Mouse (Mus musculus): ENCODE measurements around the gene Rbks. TPM values are rescaled to one million over a fixed set of nuclear protein-coding genes. Genes with fewer than 3 reads are reported as not detected.

Rbks gene
- total RNA-seq, 1 experiment, result 2.1 TPM

- Histone ChIP-seq H3K9ac (ENCODE audit: insufficient read depth, low read depth, low read length, poor library complexity, severe bottlenecking) (peak overlapping the region; percentile 28; the same call in 1 of the 2 replicates), H3K36me3 (ENCODE audit: control insufficient read depth, insufficient read depth, low read length, poor library complexity, severe bottlenecking) (no peaks in the 10 kb centered on the region; the same call in 1 of the 2 replicates), H3K4me3 (ENCODE audit: insufficient read depth in 1 of 2, low read depth in 1 of 2, low read length in 2 of 2, poor library complexity in 1 of 2, severe bottlenecking in 1 of 2) (no peak overlapping the region), H3K4me1 (ENCODE audit: control insufficient read depth in 2 of 2, insufficient read depth in 2 of 2, low read length in 2 of 2, poor library complexity in 1 of 2) (peaks cover 17 to 33% of the 10 kb centered on the region in 2 experiments), H3K9me3 (ENCODE audit: control insufficient read depth, insufficient read depth, low read depth, low read length) (no peaks in the 10 kb centered on the region), H3K27ac (ENCODE audit: insufficient read depth, low read depth, low read length, poor library complexity, severe bottlenecking) (peak overlapping the region; percentile 59; the same call in 1 of the 2 replicates)
- TF ChIP-seq MAFK (IDR thresholded peaks at IDR 0.05; ENCODE audit: insufficient read depth, low read depth, low read length) (no peak), ZC3H11A (IDR thresholded peaks at IDR 0.05; ENCODE audit: borderline replicate concordance, low read depth, low read length) (no peak), ZNF384 (IDR thresholded peaks at IDR 0.05; ENCODE audit: low read depth, low read length) (no peak), CHD2 (IDR thresholded peaks at IDR 0.05; ENCODE audit: low read depth, low read length) (no peak), HCFC1 (IDR thresholded peaks at IDR 0.05; ENCODE audit: borderline replicate concordance, insufficient read depth, low read length) (no peak)
- in situ Hi-C loops (cut with MboI; ENCODE audit: low sequenced_read_pairs in 2 of 2, unreplicated experiment in 2 of 2), result no loop called here
- DNase-seq (ENCODE audit: low read depth, low spot score), result no peak
Measured at GRCm38 (mm10) chr5:31628555-31628954, 68.9 kb downstream of the Rbks start.

GRCm38 (mm10) chr5:31627562-31628526 is 69.6 kb downstream of the Rbks start:
- in situ Hi-C loops (cut with MboI; ENCODE audit: low sequenced_read_pairs in 2 of 2, unreplicated experiment in 2 of 2), result no loop called here
- peak overlapping the region; percentile 59 for H3K27ac ChIP-seq (ENCODE audit: insufficient read depth, low read depth, low read length, poor library complexity, severe bottlenecking)
- no peak overlapping the region for H3K4me3 ChIP-seq (ENCODE audit: insufficient read depth in 1 of 2, low read depth in 1 of 2, low read length in 2 of 2, poor library complexity in 1 of 2, severe bottlenecking in 1 of 2)
- TF ChIP-seq ZC3H11A (IDR thresholded peaks at IDR 0.05; ENCODE audit: borderline replicate concordance, low read depth, low read length) (no peak), ZNF384 (IDR thresholded peaks at IDR 0.05; ENCODE audit: low read depth, low read length) (no peak), MAFK (IDR thresholded peaks at IDR 0.05; ENCODE audit: insufficient read depth, low read depth, low read length) (no peak), CHD2 (IDR thresholded peaks at IDR 0.05; ENCODE audit: low read depth, low read length) (no peak), HCFC1 (IDR thresholded peaks at IDR 0.05; ENCODE audit: borderline replicate concordance, insufficient read depth, low read length) (no peak)
- H3K9ac ChIP-seq (ENCODE audit: insufficient read depth, low read depth, low read length, poor library complexity, severe bottlenecking), result peak overlapping the region; percentile 28; the same call in 1 of the 2 replicates
- H3K36me3 ChIP-seq (ENCODE audit: control insufficient read depth, insufficient read depth, low read length, poor library complexity, severe bottlenecking), result no peaks in the 10 kb centered on the region; the same call in 1 of the 2 replicates
- H3K9me3 ChIP-seq (ENCODE audit: control insufficient read depth, insufficient read depth, low read depth, low read length), result no peaks in the 10 kb centered on the region
- H3K4me1 ChIP-seq (ENCODE audit: control insufficient read depth in 2 of 2, insufficient read depth in 2 of 2, low read length in 2 of 2, poor library complexity in 1 of 2), result peaks cover 12 to 36% of the 10 kb centered on the region in 2 experiments
- no peak for DNase-seq (ENCODE audit: low read depth, low spot score)

- in situ Hi-C loops (cut with MboI; ENCODE audit: low sequenced_read_pairs in 2 of 2, unreplicated experiment in 2 of 2), result no loop called here
- H3K9me3 ChIP-seq (ENCODE audit: control insufficient read depth, insufficient read depth, low read depth, low read length), result no peaks in the 10 kb centered on the region
- peaks cover 11 to 36% of the 10 kb centered on the region in 2 experiments for H3K4me1 ChIP-seq (ENCODE audit: control insufficient read depth in 2 of 2, insufficient read depth in 2 of 2, low read length in 2 of 2, poor library complexity in 1 of 2)
- H3K9ac ChIP-seq (ENCODE audit: insufficient read depth, low read depth, low read length, poor library complexity, severe bottlenecking), result no peak overlapping the region
- no peak for TF ChIP-seq ZC3H11A (IDR thresholded peaks at IDR 0.05; ENCODE audit: borderline replicate concordance, low read depth, low read length)
- TF ChIP-seq ZNF384 (IDR thresholded peaks at IDR 0.05; ENCODE audit: low read depth, low read length), result no peak
- TF ChIP-seq HCFC1 (IDR thresholded peaks at IDR 0.05; ENCODE audit: borderline replicate concordance, insufficient read depth, low read length), result no peak
- no peak for TF ChIP-seq MAFK (IDR thresholded peaks at IDR 0.05; ENCODE audit: insufficient read depth, low read depth, low read length)
- no peak for TF ChIP-seq CHD2 (IDR thresholded peaks at IDR 0.05; ENCODE audit: low read depth, low read length)
- no peak overlapping the region for H3K4me3 ChIP-seq (ENCODE audit: insufficient read depth in 1 of 2, low read depth in 1 of 2, low read length in 2 of 2, poor library complexity in 1 of 2, severe bottlenecking in 1 of 2)
- no peak for DNase-seq (ENCODE audit: low read depth, low spot score)
- no peak overlapping the region; the same call in 1 of the 2 replicates for H3K27ac ChIP-seq (ENCODE audit: insufficient read depth, low read depth, low read length, poor library complexity, severe bottlenecking)
- peaks cover 2% of the 10 kb centered on the region; the same call in 1 of the 2 replicates for H3K36me3 ChIP-seq (ENCODE audit: control insufficient read depth, insufficient read depth, low read length, poor library complexity, severe bottlenecking)
Measured at GRCm38 (mm10) chr5:31627117-31627516, 70.3 kb downstream of the Rbks start.

GRCm38 (mm10) chr5:31620326-31620725 is 77.1 kb downstream of the Rbks start:
- Histone ChIP-seq H3K4me1 (ENCODE audit: control insufficient read depth in 2 of 2, insufficient read depth in 2 of 2, low read length in 2 of 2, poor library complexity in 1 of 2) (peaks cover 0 to 8% of the 10 kb centered on the region in 2 experiments; a peak in 1 of 4 replicates), H3K9me3 (ENCODE audit: control insufficient read depth, insufficient read depth, low read depth, low read length) (no peaks in the 10 kb centered on the region), H3K27ac (ENCODE audit: insufficient read depth, low read depth, low read length, poor library complexity, severe bottlenecking) (no peak overlapping the region), H3K36me3 (ENCODE audit: control insufficient read depth, insufficient read depth, low read length, poor library complexity, severe bottlenecking) (peaks cover 21% of the 10 kb centered on the region), H3K9ac (ENCODE audit: insufficient read depth, low read depth, low read length, poor library complexity, severe bottlenecking) (no peak overlapping the region), H3K4me3 (ENCODE audit: insufficient read depth in 1 of 2, low read depth in 1 of 2, low read length in 2 of 2, poor library complexity in 1 of 2, severe bottlenecking in 1 of 2) (no peak overlapping the region)
- no peak for DNase-seq (ENCODE audit: low read depth, low spot score)
- in situ Hi-C loops (cut with MboI; ENCODE audit: low sequenced_read_pairs in 2 of 2, unreplicated experiment in 2 of 2), result no loop called here
- TF ChIP-seq ZNF384 (IDR thresholded peaks at IDR 0.05; ENCODE audit: low read depth, low read length) (no peak), MAFK (IDR thresholded peaks at IDR 0.05; ENCODE audit: insufficient read depth, low read depth, low read length) (no peak), ZC3H11A (IDR thresholded peaks at IDR 0.05; ENCODE audit: borderline replicate concordance, low read depth, low read length) (no peak), CHD2 (IDR thresholded peaks at IDR 0.05; ENCODE audit: low read depth, low read length) (no peak), HCFC1 (IDR thresholded peaks at IDR 0.05; ENCODE audit: borderline replicate concordance, insufficient read depth, low read length) (no peak)
